Mouse (Mus musculus): ENCODE data around the gene Vstm2l.

Gene Vstm2l

DNA sequence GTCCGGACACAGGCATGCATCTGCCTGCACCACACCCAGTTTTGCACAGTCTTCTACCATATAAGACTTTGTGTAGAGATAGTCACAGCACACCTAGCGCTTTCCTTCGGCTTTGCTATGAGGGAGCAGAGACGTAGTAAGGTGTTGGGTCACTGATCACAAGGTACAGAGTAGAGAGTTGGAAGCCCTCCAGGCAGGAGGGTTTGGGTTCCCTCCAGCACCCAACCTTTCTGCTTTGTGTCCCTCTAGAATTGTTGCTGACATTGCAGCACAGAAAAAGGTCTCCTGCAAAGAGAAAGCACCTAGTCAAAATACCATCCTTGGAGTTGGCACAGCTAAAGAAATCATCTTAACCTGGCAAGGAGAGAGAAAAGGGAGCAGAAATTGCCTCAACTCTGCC, 78.0 kb downstream of the Vstm2l start:
- no peak for DNase-seq (ENCODE audit: low read depth)

Data from 416B (cell line).